Mouse (Mus musculus) mouse embryonic stem cell (cell line): ENCODE data around the gene Akr1c18.
"Not testable (repeated sequence)": the region's sequence is repeated elsewhere in the genome, so short reads cannot be mapped to it uniquely, and the experiment has no call there.

ENCODE experiments used
- in situ Hi-C, 2 experiments: fragments of 300-500 bp; cut with MboI; formaldehyde crosslinking; loops; 1 replicate in 1 of 2; 3 replicates in 1 of 2; pipeline ENCODE4 v1.14.3; 2019 to 2020; ENCODE audit warnings: low sequenced_read_pairs in 2 of 2, low pct_unique_long_range_greater_than_20kb in 1 of 2, mixed read lengths in 1 of 2; ENCODE audit not compliant: unreplicated experiment in 1 of 2

Gene Akr1c18

DNA sequence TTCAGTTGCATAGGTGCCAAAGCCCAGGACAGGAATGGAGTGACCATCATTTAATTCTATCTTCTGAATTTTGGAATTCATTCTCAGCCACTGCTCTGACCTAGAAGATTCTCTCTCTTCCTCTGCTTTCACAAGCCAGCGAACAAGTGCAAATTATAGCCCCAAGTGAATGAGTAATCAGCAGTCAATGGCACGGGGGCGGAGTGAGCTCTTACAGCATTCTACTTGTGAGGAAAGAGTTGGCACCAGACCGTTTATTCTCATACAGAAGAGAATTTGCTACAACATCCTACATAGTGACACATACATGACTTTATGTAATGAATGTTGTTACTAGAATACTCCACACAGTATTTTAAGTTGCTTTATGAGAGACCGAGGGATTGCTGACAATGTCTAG lies at the start of gene Akr1c18:
Gene Akr1c18 (minus strand): TSS at position 137 of the 400 bp plus-strand sequence.
- in situ Hi-C loops, result no loop called here

DNA sequence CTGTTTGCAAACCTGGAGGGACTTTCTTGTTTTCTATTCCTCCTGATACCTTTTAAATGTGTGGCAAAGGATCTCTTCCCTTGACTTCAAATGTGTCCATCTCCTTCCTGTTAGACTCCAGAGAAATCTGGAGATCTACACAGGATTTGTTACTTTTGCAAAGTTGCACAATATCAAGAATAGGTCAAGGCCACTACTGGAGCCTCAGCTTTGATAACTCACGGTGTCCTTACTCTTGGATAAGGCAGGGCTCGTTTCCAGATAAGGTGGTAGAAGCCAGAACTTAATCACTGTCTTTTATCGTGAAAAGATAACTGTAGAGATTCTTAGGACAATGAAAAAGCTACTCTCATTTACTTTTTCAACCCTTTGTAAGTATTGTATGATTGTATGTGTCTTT lies 42.1 kb upstream of the Akr1c18 start:
- in situ Hi-C loops, result no loop called here

GRCm38 (mm10) chr13:4190904-4191303 lies 40.5 kb upstream of the Akr1c18 start, which contains the start of gene Akr1c13:
Gene Akr1c13, plus strand, starts transcription at chr13:4191150.
- in situ Hi-C loops, result no loop called here

DNA sequence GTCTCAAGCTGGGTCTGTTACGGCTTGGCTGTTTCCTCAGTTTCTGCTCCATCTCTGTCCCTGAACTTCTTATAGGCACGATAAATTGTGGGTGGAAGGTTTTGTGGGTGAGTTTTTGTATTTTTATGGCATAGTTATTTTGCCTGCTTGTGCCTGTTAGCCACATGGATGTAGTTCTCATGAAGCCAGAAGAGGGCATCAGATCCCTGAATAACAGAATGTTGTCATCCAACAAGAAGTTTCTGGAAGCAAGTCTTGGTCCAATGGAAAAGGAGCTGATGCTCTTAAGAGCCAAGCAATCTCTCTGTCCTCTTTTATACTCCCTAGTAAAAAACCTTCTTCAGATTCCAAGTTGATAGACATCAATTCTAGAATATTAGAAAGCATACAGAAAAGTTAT lies 37.7 kb upstream of the Akr1c18 start:
- in situ Hi-C loops, result no loop called here

GRCm38 (mm10) chr13:4186641-4187411 lies 36.4 kb upstream of the Akr1c18 start:
- in situ Hi-C loops, result not testable (repeated sequence)

GRCm38 (mm10) chr13:4183116-4183515 lies 32.7 kb upstream of the Akr1c18 start:
- in situ Hi-C loops, result no loop called here

DNA sequence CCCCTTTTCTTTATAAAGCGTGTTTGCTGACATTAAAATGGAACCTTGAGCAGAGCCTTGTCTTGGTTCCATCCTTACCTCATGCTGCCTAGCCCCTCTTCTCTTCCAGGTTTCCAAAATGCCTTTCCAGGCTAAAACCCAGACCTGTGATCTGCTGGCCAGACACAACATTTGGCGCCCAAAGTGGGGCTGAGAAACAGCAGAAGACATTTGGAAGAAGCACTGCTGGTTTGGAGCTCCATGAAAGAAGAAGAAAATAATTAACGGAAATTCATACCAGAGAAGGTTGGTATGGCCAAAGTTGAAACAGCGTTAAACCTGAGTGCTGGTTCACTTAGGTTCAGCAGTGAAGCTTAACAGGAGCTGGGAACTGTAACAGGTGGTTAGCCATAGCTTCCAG lies 30.9 kb upstream of the Akr1c18 start:
- in situ Hi-C loops, result not testable (repeated sequence)

DNA sequence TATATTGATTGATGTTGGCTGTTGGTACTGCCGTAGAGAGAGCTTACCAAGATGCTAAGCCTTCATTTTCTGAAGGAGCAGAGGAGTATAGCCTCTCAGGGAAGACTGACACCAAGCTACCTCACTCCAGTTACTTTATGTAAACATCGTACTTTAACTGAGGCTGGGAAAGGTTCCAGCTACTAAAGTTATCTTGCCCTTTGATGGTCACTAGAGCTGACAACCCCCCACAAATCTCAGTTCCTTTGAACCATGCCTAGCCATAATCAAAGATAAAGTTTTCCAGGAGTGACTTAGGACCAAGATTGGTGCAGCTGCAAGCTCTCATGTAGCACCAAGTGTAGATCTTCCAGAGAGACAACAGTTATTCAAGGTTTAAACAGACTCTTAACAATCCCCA lies 22.5 kb upstream of the Akr1c18 start:
- in situ Hi-C loops, result no loop called here

- in situ Hi-C loops, result no loop called here
Observed at GRCm38 (mm10) chr13:4168006-4168405, 17.6 kb upstream of the Akr1c18 start.

GRCm38 (mm10) chr13:4155286-4155685 lies 4.8 kb upstream of the Akr1c18 start:
- in situ Hi-C loops, result no loop called here

DNA sequence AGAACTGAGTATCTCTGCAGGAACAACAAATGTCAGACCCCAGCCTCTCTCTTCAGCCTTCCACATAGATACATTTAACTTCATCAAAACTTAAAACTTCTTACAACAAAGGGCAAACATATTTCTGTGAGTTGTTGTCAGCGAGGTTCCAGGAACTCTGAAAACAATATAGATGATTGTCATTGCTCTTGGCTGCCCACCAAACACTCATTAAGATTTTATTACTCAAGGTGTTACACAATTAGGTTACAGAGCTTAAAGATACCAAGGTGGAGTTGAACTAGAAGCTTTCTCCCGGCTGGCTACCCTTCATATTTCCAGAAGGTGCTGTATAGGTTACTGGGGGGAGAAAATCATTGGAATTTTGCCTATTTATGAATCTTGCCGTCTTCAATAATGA lies 3.1 kb upstream of the Akr1c18 start:
- in situ Hi-C loops, result no loop called here

DNA sequence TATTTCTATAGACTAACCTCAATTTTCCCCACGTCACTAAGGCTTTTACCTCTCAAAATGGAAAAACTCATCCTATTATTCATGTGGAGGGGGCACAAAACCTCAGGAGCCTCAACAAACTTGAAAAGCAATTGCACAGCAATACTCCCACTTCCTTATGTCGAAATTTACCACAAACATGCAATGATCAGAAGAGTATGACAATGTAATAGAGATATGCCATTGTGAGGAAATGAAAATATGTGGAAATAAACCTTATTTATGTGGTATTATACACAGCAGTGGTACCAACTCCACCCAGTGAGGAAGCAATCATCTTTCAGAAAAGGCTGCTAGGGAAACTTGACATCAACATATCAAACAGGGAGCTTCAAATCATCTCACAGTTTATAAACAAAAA lies 2.5 kb upstream of the Akr1c18 start:
- in situ Hi-C loops, result no loop called here

- in situ Hi-C loops, result no loop called here
Observed at GRCm38 (mm10) chr13:4144261-4144660, 6.2 kb downstream of the Akr1c18 start.

DNA sequence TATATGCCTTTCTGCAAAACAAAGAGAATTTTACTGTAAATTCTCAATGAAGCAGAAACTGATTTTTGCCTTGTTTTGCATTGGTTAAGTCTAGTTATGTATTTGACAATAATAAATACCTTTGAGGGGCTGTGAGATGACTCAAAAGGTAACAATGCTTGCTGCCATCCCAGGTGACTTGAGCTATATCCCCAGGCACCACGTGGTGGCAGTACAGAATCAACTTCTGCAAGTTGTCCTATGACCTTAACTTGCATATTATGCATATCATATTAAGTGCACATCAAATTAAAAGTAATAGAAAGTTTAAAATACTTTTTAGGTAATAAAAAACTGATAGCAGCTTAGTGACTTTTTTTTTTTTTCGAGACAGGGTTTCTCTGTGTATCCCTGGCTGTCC lies 17.4 kb downstream of the Akr1c18 start:
- in situ Hi-C loops, result loop anchor here (10.0 kb wide), 1 partner anchor 152 kb away; no protein-coding TSS in a partner anchor

DNA sequence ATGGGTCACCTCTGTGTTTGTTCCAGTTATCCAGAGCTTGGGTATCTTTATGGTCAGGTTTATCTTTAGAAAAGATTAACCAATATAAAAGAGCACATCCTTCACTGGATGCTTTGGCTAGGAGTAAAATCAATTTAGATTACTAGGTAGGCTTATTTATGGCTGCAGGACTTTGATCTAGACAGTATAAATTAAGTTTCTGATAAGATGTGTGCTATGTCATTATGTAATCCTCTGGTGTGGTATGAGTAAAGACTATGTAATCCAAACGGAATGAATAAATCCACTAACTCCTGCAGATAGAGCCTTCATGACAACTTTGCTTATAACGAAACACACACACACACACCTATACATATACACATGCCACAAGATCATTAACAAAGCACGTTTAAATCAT lies 18.7 kb downstream of the Akr1c18 start:
- in situ Hi-C loops, result loop anchor here (10.0 kb wide), 1 partner anchor 153 kb away; no protein-coding TSS in a partner anchor

- in situ Hi-C loops, result loop anchor here (10.0 kb wide), 1 partner anchor 153 kb away; no protein-coding TSS in a partner anchor
Observed at GRCm38 (mm10) chr13:4131317-4131716, 19.1 kb downstream of the Akr1c18 start.

GRCm38 (mm10) chr13:4129100-4129499 lies 21.4 kb downstream of the Akr1c18 start:
- in situ Hi-C loops, result no loop called here

GRCm38 (mm10) chr13:4125846-4126245 lies 24.6 kb downstream of the Akr1c18 start:
- in situ Hi-C loops, result not testable (repeated sequence)

DNA sequence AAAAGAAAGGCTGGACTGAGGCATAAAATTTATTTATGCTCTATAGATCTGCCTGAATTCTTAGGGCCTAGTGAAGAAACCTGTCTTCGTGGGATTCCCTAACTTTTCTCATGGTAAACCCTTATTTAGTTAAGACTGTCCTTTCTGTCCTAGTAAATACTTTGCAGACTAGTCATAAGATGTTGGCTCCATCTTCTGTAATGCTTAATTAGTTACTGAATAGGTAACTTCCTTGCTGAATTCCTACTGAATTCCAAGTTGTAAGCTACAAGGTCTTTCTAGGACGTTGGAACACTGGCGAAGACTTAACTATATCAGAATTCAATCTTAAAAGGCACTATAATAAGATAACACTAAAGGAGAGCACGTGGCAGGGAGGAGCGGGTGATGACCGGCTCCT lies 26.0 kb downstream of the Akr1c18 start:
- in situ Hi-C loops, result loop anchor here in 1 of 2 experiments (25.0 kb wide), 1 partner anchor 488 kb away; the partner anchor contains the start of gene Akr1e1

GRCm38 (mm10) chr13:4123146-4123545 lies 27.3 kb downstream of the Akr1c18 start:
- in situ Hi-C loops, result loop anchor here in 1 of 2 experiments (25.0 kb wide), 1 partner anchor 489 kb away; the partner anchor contains the start of gene Akr1e1
